Comparison of ENCODE assay signal across 9 mouse cellular contexts in the genomic region with DNA sequence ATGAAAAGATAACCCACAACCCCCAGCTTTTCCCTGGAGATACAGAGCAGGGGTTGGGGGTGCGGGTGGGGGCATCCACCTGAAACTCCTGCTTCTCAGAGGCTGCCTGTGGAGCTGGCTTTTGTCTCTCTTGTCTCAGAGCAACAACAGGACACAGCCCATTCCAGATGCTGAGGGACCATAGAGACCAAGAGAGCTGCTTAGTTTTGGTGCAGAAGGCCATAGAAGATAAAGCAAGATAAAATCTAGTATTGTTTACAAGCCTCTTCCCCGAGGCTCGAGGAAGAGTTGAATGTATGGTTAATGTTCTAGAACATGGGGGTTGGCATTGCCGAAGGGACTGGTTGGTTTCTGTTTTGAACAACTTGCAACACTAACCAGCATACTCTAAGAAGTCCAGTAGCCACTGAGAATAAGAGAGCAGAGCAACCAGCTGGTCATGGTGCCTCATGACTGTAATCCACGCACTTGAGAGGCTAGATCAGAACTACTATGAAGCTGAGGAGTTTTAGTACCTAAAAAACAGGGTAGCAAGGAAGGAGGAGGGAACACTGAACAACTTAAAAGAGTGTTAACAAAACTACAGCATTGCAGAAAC. TPM values are rescaled to one million over a fixed set of nuclear protein-coding genes. Genes with fewer than 3 reads are reported as not detected.
DNase-seq lines count a peak whose midpoint lies in the region; ATAC-seq lines count a peak whose summit lies in the region.
"Had no signal": no experiment of that assay in that cellular context is flagged by ENCODE, and none has a peak within 500 bp of the region (broad histone marks: within the 10 kb centered on the region; RNA-seq: fewer than 3 reads in every experiment).

No protein-coding gene starts in this region.

- no peak for ATAC-seq in forebrain, embryonic 16.5 days
- ATAC-seq in neural tube, embryonic 11.5 days (ENCODE audit: insufficient read depth, low FRiP score, low TSS enrichment), result no peak
- no peak for ATAC-seq in liver, embryonic 12.5 days

- no peak overlapping the region for H3K9ac ChIP-seq in forebrain, embryonic 16.5 days (replicated peaks; ENCODE audit: low read depth, low read length)
- H3K9ac ChIP-seq in neural tube, embryonic 11.5 days (ENCODE audit: low read length), result no peak overlapping the region
- H3K9ac ChIP-seq in liver, embryonic 12.5 days, result peak overlapping the region; percentile 95

- H3K27ac ChIP-seq in forebrain, embryonic 10.5 days, result no peak overlapping the region
- no peak overlapping the region for H3K27ac ChIP-seq in forebrain, embryonic 16.5 days (ENCODE audit: low read length)
- H3K27ac ChIP-seq in neural tube, embryonic 11.5 days (ENCODE audit: low read depth, low read length), result no peak overlapping the region
- H3K27ac ChIP-seq in liver, embryonic 12.5 days, result peak overlapping the region; percentile 75

- H3K4me2 ChIP-seq in forebrain, embryonic 16.5 days (ENCODE audit: low read length), result no peak overlapping the region
- H3K4me2 ChIP-seq in neural tube, embryonic 11.5 days (ENCODE audit: low read depth), result peak overlapping the region; percentile 6; the same call in 1 of the 2 replicates
- peak overlapping the region; percentile 81 for H3K4me2 ChIP-seq in liver, embryonic 12.5 days

- H3K36me3 ChIP-seq in forebrain, embryonic 10.5 days (replicated peaks), result peaks cover 23% of the 10 kb centered on the region
- H3K36me3 ChIP-seq in forebrain, embryonic 16.5 days (ENCODE audit: control insufficient read depth, insufficient read depth), result no peaks in the 10 kb centered on the region
- peaks cover 2% of the 10 kb centered on the region for H3K36me3 ChIP-seq in neural tube, embryonic 11.5 days (ENCODE audit: control insufficient read depth, insufficient read depth, low read length)
- H3K36me3 ChIP-seq in liver, embryonic 12.5 days, result peaks cover 21% of the 10 kb centered on the region

- H3K9me3 ChIP-seq in forebrain, embryonic 10.5 days, result no peaks in the 10 kb centered on the region
- H3K9me3 ChIP-seq in forebrain, embryonic 16.5 days (ENCODE audit: control insufficient read depth, low read length), result no peaks in the 10 kb centered on the region
- no peaks in the 10 kb centered on the region for H3K9me3 ChIP-seq in neural tube, embryonic 11.5 days (ENCODE audit: control insufficient read depth, low read length)
- no peaks in the 10 kb centered on the region for H3K9me3 ChIP-seq in liver, embryonic 12.5 days (replicated peaks)

- no peaks in the 10 kb centered on the region for H3K27me3 ChIP-seq in forebrain, embryonic 10.5 days (ENCODE audit: poor library complexity, severe bottlenecking)
- no peaks in the 10 kb centered on the region for H3K27me3 ChIP-seq in forebrain, embryonic 16.5 days (replicated peaks; ENCODE audit: control insufficient read depth, insufficient read depth, low read length)
- no peaks in the 10 kb centered on the region for H3K27me3 ChIP-seq in neural tube, embryonic 11.5 days (ENCODE audit: control insufficient read depth, insufficient read depth, low read length)
- no peaks in the 10 kb centered on the region for H3K27me3 ChIP-seq in liver, embryonic 12.5 days (replicated peaks)

- no peak for DNase-seq in forebrain, embryonic 10.5 days (ENCODE audit: extremely low spot score, low spot score)
- DNase-seq in neural tube, embryonic 11.5 days (ENCODE audit: low spot score), result no peak
- no peak for DNase-seq in neural tube, embryonic 10.5 days (ENCODE audit: extremely low spot score, low spot score)
- no peak for DNase-seq in cerebellum, adult 9-11 months
- no peak for DNase-seq in frontal cortex, postnatal 10 days (ENCODE audit: low spot score in 2 of 2)
- DNase-seq in thymus, adult 18-20 months, result no peak
- DNase-seq: adrenal gland, adult 2 months had no signal

- 91% methylated on average over 5 of the region's 5 CpGs for WGBS in forebrain, embryonic 10.5 days
- WGBS in forebrain, embryonic 16.5 days, result 93% methylated on average over 5 of the region's 5 CpGs
- WGBS in neural tube, embryonic 11.5 days, result 88% methylated on average over 5 of the region's 5 CpGs
- WGBS in liver, embryonic 12.5 days (ENCODE audit: insufficient replicate concordance), result 21% methylated on average over 5 of the region's 5 CpGs

- H3K4me1 ChIP-seq in forebrain, embryonic 10.5 days, result peaks cover 37% of the 10 kb centered on the region
- peaks cover 17% of the 10 kb centered on the region for H3K4me1 ChIP-seq in forebrain, embryonic 16.5 days (replicated peaks; ENCODE audit: control insufficient read depth, insufficient read depth, low read length)
- peaks cover 14% of the 10 kb centered on the region for H3K4me1 ChIP-seq in neural tube, embryonic 11.5 days (ENCODE audit: control insufficient read depth, insufficient read depth, low read length)
- peaks cover 70% of the 10 kb centered on the region for H3K4me1 ChIP-seq in liver, embryonic 12.5 days

- peak overlapping the region; percentile 96; the same call in 1 of the 2 replicates for H3K4me3 ChIP-seq in forebrain, embryonic 10.5 days
- H3K4me3 ChIP-seq in forebrain, embryonic 16.5 days (replicated peaks; ENCODE audit: low read length), result no peak overlapping the region
- no peak overlapping the region; the same call in 1 of the 2 replicates for H3K4me3 ChIP-seq in neural tube, embryonic 11.5 days (ENCODE audit: low read depth, low read length)
- H3K4me3 ChIP-seq in liver, embryonic 12.5 days, result peak overlapping the region; percentile 77

RNA-seq across cellular contexts. Expression of gene Cpsf7, which starts 1.5 kb away (rescaled TPM):
- polyA plus RNA-seq in forebrain, embryonic 10.5 days (2016; fragmentation: Nextera tagmentation; extraction: Ambion mirVana), result 57.3 and 57.6 TPM in 2 replicates
- 58.4 and 59.3 TPM in 2 replicates for polyA plus RNA-seq in forebrain, embryonic 16.5 days (2015; fragmentation: Nextera tagmentation; extraction: Ambion mirVana)
- polyA plus RNA-seq in neural tube, embryonic 11.5 days (2014; fragmentation: Nextera tagmentation; extraction: Ambion mirVana), result 64.5 and 68.0 TPM in 2 replicates
- polyA plus RNA-seq in liver, embryonic 12.5 days (2016; fragmentation: Nextera tagmentation; extraction: Ambion mirVana), result 19.6 and 20.5 TPM in 2 replicates

RNA-seq across cellular contexts. Expression of gene Sdhaf2, which starts 2.4 kb away (rescaled TPM):
- polyA plus RNA-seq in forebrain, embryonic 10.5 days (2016; fragmentation: Nextera tagmentation; extraction: Ambion mirVana), result 64.4 and 65.8 TPM in 2 replicates
- 66.2 and 68.6 TPM in 2 replicates for polyA plus RNA-seq in forebrain, embryonic 16.5 days (2015; fragmentation: Nextera tagmentation; extraction: Ambion mirVana)
- polyA plus RNA-seq in neural tube, embryonic 11.5 days (2014; fragmentation: Nextera tagmentation; extraction: Ambion mirVana), result 66.7 and 68.1 TPM in 2 replicates
- 38.0 and 40.8 TPM in 2 replicates for polyA plus RNA-seq in liver, embryonic 12.5 days (2016; fragmentation: Nextera tagmentation; extraction: Ambion mirVana)

RNA-seq across cellular contexts. Expression of gene Tmem216, which starts 32.5 kb away (rescaled TPM):
- polyA plus RNA-seq in forebrain, embryonic 10.5 days (2016; fragmentation: Nextera tagmentation; extraction: Ambion mirVana), result 67.1 TPM in 2 replicates
- polyA plus RNA-seq in forebrain, embryonic 16.5 days (2015; fragmentation: Nextera tagmentation; extraction: Ambion mirVana), result 47.0 and 49.5 TPM in 2 replicates
- polyA plus RNA-seq in neural tube, embryonic 11.5 days (2014; fragmentation: Nextera tagmentation; extraction: Ambion mirVana), result 57.7 and 59.4 TPM in 2 replicates
- 14.9 and 18.2 TPM in 2 replicates for polyA plus RNA-seq in liver, embryonic 12.5 days (2016; fragmentation: Nextera tagmentation; extraction: Ambion mirVana)

RNA-seq across cellular contexts. Expression of gene Ppp1r32, which starts 40.9 kb away (rescaled TPM):
- 0.16 and 0.24 TPM in 2 replicates for polyA plus RNA-seq in forebrain, embryonic 10.5 days (2016; fragmentation: Nextera tagmentation; extraction: Ambion mirVana)
- polyA plus RNA-seq in forebrain, embryonic 16.5 days (2015; fragmentation: Nextera tagmentation; extraction: Ambion mirVana), result 1.7 and 2.1 TPM in 2 replicates
- polyA plus RNA-seq in neural tube, embryonic 11.5 days (2014; fragmentation: Nextera tagmentation; extraction: Ambion mirVana), result 0.17 TPM in 1 of 2 replicates, not detected in the other
- not detected in 2 replicates for polyA plus RNA-seq in liver, embryonic 12.5 days (2016; fragmentation: Nextera tagmentation; extraction: Ambion mirVana)

RNA-seq across cellular contexts. Expression of gene Cyb561a3, which starts 53.4 kb away (rescaled TPM):
- 15.3 and 16.7 TPM in 2 replicates for polyA plus RNA-seq in forebrain, embryonic 10.5 days (2016; fragmentation: Nextera tagmentation; extraction: Ambion mirVana)
- 21.0 and 22.6 TPM in 2 replicates for polyA plus RNA-seq in forebrain, embryonic 16.5 days (2015; fragmentation: Nextera tagmentation; extraction: Ambion mirVana)
- polyA plus RNA-seq in neural tube, embryonic 11.5 days (2014; fragmentation: Nextera tagmentation; extraction: Ambion mirVana), result 13.2 and 14.3 TPM in 2 replicates
- 12.8 TPM in 2 replicates for polyA plus RNA-seq in liver, embryonic 12.5 days (2016; fragmentation: Nextera tagmentation; extraction: Ambion mirVana)

Comparison
In these comparisons a context has a peak if more than half of its experiments do, and no peak if none do; other contexts are left out.
1. H3K4me3 ChIP-seq: peak in forebrain, embryonic 10.5 days (single experiment) and liver, embryonic 12.5 days (single experiment); none in forebrain, embryonic 16.5 days (single experiment) and neural tube, embryonic 11.5 days (single experiment).